Mouse (Mus musculus) thymus, postnatal 4 days (tissue): ENCODE results near the gene Fev.
A peak's percentile ranks its signal among the peaks of the same experiment; 100 is the strongest.

Experiments
- DNase-seq: peaks from one replicate; pipeline ENCODE4 v3.0.0; 2021

Gene Fev

DNA sequence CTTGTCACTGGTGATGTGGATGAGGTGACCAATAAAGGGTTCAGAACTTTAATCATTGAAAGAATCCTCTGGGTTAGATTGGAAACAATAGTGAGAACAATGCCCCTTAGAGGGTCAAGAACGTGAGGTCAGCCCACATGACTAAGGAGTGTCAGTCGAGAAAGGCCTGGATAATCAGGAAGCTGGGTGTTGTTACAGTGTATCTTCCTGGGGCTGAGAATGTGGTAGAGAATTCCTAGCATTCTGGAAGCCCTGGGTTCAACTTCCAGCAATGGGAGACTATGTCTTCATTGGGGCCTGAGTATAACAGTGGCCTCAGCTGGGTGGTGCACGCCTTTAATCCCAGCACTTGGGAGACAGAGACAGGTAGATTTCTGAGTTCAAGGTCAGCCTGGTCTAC, 8.0 kb downstream of the Fev start:
- no peak for DNase-seq

DNA sequence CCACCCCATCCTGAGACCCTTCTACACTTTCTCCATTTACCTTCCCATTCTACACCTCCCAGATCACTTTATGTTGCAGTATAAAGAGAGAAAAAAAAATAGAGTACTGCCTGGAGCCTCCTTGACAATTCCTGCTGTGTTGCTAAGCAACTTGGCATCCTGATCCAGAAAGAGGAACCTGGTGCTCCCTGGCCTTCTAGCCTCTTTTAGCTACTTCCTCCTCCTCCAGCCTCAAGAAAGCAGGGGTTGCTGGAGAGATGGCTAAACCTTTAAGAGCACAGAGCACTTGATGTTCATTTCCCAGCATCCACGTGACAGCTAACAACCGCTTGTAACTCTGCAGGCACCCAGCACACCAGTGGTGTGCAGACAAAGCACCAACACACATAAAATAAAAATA, 13.0 kb downstream of the Fev start:
- DNase-seq = no peak

DNA sequence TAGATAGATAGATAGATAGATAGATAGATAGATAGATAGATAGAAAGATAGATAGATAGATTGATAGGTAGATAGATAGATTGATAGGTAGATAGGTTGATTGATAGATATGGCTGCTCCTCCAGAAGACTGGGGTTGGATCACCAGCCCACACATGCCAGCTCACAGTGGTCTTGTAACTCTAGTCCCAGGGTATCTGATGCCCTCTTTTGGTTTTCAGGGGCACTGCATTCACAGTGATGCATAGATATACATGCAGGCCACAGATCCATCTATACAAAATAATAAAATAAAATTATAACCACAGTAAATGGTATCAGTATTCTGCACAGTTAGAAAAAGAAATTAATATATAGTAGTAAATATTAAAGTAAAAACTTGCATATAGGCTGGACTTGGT, 23.4 kb downstream of the Fev start:
- DNase-seq = no peak

DNA sequence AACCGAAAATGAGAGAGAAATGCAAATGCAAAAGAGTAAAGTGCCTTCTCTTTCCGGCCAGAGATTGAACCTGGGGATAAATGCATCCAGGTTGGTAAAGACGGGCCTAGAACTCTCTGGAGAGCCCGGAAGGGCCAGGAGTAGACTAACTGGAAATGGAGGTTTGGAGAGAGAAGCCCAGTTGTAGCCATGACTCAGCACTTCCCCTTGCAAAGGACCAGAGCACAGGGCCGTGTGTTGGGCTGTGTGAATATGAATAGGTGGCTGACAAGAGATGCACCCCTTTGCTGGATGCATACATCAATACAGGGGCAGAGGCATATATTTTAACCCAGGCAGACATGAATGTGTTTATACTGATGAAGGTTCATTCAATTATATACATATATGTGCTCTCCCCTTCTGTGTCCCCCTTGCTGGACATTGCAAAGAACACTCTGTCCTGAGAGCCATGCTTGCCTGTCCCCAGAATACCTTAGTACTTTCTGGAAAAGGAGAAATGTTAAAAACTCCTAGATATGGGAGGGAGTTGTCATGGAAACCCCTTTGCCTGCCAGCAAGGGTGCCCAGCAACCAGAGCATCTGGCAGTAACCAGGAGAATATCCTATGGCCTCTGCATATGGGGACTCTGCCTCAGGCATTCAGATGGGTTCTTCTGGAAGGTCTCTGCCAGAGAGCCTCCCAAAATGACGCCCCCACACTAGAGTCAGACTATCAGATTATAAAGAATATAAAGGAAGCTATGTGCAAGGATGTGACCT, 25.8 kb downstream of the Fev start:
- DNase-seq = no peak

DNA sequence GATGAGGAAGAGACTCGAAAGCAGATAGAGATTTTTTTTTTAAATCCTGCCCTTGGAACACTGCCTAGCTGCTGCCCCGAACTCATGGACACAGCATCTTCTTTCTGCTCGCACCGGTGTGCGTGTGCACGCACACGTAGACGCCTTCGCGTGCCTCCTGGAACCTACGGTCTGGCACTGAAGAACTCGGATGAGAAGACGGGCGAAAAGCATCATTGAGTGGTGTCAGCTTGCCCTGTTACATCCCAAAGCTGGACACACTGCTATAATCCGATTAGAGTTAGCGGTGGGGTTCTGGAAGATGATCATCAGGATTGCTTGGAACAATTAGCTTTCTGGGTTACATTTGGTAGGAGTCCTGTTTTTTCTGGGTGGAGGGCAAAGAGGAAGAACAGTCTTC, 26.4 kb downstream of the Fev start:
- no peak for DNase-seq

DNA sequence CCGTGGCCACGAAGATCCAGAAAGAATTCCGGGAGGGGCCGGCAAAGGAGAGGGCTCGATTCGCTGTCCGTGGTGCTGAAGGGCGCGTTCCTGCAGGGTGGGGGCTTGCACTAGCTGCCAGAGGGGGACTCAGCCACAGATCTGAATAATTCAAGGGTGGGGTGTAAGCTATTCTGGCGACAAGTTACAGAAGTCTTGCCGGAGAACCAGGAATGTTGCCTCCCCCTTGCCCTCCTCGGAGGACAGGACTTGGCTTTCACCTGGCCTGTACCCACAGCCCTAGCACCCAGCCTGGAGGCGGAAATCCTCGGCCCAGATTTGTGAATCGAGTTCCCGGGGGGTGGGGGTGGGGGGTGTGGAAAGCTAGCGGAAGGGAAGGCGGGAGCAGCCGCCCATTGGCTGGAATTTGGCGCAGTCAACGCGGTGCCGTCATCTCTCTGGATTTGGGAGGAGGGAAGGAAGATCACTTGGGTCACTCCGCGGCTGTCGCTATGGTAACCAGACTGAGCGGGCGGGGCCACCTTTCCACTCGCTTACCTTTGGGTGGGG, 27.0 kb downstream of the Fev start:
- DNase-seq = peak; percentile 73

DNA sequence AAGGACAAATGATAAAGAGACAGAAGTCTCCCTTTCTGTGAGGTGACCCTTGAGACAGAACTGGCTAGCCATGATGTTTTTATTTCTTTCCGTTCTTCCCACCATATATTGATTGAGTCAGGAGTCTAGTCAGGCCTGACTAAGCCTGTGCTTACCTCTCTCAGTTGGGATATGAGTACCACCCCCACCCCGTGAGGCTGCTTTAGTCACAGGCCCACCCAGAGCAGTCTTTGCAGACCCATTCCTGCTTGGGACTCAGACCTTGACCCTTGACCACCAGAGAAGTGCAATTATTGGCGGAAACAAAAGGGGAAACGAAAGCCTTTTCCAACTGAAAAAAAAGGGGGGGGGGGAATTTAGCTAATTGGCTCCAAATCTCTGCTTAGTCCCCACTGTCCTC, 27.5 kb downstream of the Fev start:
- DNase-seq = no peak

DNA sequence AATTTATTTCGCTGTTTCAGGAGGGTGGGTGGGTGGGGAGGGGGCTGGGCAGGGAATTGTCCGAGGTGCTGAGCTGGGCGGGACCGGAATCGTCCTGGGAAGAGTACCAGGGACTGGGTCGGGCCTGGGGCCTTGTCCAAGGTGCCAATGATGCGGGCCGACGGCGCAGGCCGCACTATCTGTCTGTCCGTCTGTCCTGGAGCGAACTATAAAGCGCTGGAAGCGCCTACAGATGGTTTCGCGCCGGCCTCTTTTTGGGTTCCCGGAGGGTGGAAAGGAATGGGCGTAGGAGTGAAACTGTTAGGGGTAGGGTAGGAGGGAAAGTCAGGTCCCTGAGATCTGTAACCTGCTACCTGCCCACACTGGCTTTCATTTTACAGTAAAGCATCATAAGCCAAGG, 28.0 kb downstream of the Fev start:
- DNase-seq = no peak

DNA sequence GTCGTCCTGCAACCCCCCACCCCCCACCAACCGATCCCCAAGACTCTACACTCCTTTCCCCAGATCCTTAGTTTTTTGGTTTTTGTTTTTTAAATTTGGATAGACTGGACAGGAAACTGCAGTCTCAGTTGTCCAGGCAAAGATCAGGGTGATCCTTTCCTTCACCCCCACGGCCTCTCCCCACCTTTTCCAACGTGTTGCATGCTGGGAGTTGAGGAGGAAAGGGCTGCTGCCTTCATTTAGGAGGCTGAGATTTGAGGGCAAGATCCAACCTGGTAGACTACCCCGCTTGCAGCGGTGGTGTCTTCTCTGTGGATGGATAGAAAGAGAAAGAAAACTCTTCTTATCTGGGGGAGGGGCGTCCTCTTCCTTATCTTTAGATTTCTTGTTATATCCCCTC, 28.4 kb downstream of the Fev start:
- DNase-seq = no peak

DNA sequence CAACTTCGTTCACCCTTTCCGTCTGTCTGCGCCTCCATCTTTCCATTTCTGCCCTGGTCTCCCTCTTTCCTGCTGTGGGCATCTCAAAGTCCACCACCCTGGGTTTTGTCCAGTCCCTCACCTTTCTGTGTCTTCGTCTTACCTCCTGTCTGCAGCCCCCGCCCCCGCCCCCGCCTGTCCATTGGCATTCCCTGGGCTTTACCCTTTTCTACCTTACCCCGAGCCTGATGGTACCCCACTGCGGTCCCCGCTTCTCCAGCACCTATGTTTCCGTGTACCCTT, 28.8 kb downstream of the Fev start:
- DNase-seq = no peak

DNA sequence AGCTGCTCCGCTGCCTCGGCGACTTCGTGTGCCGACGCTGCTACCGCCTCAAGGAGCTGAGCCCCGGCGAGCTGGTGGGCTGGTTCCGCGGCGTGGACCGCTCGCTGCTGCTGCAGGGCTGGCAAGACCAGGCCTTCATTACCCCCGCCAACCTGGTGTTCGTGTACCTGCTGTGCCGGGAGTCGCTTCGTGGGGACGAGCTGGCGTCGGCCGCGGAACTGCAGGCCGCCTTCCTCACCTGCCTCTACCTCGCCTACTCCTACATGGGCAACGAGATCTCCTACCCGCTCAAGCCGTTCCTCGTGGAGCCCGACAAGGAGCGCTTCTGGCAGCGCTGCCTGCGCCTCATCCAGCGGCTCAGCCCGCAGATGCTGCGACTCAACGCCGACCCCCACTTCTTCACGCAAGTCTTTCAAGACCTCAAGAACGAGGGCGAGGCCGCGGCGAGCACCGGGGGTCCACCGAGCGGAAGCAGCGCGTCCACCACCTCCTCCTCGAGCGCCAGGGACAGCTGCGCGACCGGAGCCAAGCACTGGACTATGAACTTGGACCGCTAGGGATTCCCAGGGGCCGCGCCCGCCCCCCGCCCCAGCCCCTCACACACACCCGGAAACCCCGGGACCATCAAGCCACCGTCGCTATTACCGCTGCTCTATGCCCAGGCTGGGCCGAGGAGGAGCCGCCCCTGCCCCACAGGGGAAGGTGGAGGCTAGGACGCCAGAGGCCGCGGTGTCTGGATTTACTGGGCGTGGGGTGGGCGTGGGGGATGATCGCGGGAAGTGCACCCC, 29.4 kb downstream of the Fev start:
- peak; percentile 30 for DNase-seq

DNA sequence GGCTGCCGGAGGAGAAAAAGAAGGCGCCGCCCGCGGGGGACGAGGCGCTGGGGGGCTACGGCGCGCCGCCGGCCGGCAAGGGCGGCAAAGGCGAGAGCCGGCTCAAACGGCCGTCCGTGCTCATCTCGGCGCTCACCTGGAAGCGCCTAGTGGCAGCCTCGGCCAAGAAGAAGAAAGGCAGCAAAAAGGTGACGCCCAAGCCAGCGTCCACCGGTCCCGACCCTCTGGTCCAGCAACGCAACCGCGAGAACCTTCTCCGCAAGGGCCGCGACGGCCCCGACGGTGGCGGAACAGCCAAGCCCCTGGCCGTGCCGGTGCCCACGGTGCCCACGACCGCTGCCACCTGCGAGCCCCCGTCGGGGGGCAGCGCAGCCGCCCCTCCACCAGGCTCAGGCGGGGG, 30.1 kb downstream of the Fev start:
- no peak for DNase-seq

DNA sequence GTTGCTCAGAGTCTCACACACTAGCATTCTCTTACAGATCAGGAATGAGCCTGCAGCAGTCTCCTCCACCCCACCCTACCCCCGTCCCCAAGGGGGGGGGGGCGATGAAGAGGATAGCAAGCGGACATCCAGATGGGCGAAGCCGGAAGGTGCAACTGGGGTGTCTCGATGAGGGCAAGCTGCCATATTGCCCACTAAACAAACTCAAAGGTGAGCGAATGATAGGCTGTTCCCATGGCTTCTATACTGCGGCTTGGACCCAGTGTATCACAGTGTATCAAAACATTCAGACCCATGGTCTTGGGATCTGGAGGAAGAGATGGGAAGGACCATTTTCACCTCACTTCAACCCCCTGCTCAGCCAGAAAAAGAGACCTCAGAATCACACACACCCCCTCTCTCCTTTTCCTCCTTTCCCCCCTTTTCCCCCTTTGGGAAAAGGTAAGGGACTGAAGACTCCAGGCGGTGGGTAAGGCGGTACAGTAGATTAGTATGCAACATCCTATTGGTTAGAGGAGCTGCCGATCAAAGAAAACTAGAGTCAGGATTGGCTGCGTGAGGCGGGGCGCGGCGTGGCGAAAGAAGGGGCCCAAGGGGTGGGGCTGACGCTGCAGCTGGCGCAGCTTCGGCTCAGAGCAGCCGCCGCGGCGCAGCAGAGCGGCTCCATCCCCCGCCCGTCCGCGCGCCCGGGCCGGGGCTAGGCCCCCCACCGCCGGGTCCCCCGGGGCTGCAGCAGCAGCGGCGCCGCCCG, 30.7 kb downstream of the Fev start, which contains the start of gene Cdk5r2:
Cdk5r2 (plus strand) TSS at position 629 of the 751 bp plus-strand sequence.
- DNase-seq = peak; percentile 84

DNA sequence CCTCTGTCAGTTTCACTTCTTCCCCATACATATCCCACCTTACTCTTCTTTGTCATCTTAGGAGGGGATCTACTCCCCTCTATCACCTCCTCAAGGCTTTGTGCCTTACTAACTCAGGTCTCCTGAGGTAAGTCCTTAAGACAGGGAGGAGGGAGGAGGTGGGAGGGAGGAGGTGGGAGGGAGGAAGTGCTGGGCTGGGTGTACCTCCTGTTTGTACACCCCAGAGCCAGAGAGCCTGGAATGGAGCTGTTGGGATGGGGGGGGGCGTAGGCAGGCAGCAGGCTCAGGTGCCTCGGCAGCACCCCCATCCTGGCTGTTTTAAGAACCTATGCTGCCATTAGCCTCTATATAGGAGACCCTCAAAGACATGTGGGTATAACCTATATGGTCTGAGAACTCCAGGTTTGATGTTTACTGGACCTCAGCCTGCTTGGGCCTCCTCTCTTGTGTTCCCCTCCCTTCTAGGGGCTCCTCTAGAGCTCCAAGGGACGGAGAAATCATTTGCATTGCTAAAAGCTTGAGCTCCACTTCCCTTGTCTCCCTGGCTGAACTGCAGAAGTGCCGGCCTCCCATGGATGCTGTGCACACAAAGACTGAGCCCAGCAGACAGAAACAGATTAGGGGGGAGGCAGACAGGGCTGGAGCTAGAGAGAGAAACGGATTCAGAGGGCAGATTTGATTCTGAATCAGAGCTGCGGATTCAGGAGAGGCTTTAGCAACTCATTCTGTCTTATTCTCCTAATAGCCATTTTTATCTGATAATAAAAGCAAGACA, 34.0 kb downstream of the Fev start:
- DNase-seq = no peak

DNA sequence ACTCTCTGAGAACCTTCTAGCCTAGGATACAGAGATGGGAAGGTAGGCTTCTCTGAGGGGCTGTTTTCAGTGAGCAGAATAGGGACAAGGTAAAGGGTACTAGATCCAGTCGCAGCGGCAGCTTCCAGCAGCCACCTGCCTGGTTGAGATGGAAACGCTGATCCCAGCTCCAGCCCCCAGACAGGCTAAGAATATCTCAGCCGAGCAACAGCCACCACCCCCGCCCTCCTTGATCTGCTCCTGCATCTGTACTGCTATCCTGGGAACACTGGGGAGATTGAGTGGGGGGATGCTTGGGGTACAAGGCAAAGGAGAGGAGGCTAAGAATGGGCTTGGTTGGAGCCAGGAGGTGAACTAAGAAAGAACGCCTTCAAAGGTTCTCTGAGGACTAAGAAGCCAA, 35.0 kb downstream of the Fev start:
- no peak for DNase-seq

DNA sequence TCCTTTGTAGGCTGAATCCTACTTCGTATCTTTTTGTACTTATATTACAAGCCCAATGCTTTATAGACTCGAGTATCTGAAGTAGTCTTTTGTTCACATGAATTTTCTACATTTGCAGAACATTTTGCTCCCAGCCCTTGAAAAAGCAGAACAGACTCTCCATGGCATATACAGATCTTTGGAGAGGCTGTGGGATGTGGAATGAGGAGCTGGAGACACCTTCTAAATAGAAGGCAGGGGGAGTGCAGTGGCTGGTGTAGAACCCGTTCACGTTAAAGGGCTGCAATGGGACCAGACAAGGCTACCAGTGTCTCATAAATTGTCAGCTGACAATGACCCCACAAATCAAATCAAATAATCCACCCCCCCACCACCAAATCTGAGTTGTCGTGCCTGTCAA, 36.3 kb downstream of the Fev start:
- DNase-seq = no peak

DNA sequence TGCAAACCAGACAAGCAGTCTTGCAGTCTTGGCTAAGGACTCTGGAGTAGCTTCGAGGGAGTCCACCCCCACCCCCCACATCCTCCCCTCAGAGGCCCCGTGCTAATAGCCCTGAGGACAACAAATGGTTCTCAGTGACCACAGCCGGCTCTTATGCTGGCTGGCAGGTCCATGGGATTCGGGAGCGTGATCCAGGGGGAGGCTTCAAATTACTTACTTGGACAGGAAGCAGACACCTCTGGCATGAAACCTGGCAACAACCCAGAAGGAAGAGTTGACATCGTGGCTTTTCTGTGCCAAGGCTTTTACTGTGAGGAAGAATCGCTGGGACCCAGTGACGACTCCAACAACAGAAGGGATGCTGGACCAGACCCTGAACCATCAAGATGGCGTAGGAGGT, 38.9 kb downstream of the Fev start:
- DNase-seq = no peak

DNA sequence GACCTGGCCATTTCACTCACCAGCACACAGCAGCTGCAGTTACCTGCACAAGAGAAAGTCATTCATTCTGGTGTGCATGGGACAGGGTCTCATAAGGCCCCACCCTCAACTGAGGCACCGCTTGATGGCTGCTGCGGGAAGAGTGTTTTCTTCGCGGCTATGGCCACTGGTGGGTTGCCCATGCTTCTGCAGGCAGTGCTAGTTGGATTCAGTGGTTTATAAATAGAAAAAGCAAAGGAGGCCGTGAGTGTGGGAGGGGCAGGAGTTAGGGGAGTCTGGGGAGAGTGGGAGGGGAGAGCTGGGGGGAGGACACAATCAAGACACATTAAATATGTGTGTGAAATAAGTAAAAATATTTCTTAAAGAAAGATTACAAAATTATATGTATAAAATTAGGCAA, 42.1 kb downstream of the Fev start:
- DNase-seq = no peak

DNA sequence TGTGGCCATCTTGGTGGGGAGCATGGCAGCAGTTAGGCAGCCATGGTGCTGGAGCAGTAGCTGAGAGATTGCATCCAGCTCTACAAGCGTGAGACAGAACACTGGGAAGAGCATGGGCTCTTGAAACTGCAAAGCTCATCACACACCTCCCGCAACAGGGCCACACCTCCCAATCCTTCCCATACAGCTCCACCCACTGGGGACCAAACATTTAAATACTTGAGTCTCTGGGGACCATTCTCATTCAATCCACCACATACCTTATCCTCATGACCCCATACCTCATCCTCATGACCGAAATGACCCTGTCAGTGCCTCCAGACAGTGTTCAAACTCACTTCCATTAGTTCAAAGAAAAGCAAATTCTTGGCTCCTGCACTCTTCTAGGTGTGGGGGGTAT, 52.0 kb downstream of the Fev start:
- DNase-seq = no peak
